Mouse (Mus musculus) bone marrow macrophage, adult 2 months (primary cell): Measurements from ENCODE around the gene Rptor.

ENCODE experiments used
- CTCF ChIP-seq: IDR thresholded peaks from 2 replicates; pipeline ENCODE4 v1.5.1; 2012; ENCODE audit warnings: low read depth, mild to moderate bottlenecking, low read length, moderate library complexity
- POLR2A ChIP-seq: IDR thresholded peaks from 2 replicates; pipeline ENCODE4 v1.6.1; 2012; ENCODE audit warnings: mild to moderate bottlenecking, low read depth, low read length, borderline replicate concordance

GRCm38 (mm10) chr11:119918521-119918920 lies 315.8 kb downstream of the Rptor start:
- TF ChIP-seq CTCF (no peak), POLR2A (no peak)
